Mouse (Mus musculus) intestine, embryonic 14.5 days (tissue): ENCODE measurements around the gene Hoxa9. TPM values are rescaled to one million over a fixed set of nuclear protein-coding genes. Genes with fewer than 3 reads are reported as not detected.

Experiments
- ATAC-seq: fragments of 200-750 bp; cut with Nextera tagmentation; replicated peaks from 2 replicates; pipeline ENCODE4 v1.8.0; 2017; ENCODE audit warnings: low read depth, moderate number of reproducible peaks, moderate TSS enrichment, moderate library complexity; ENCODE audit not compliant: low FRiP score, low TSS enrichment
- DNase-seq: peaks from one replicate; pipeline ENCODE4 v3.0.0-alpha.2; 2018; ENCODE audit warnings: low spot score
- H3K27ac ChIP-seq: fragments of 300-500 bp; sonication (generic); 2 replicates; pipeline ENCODE4 v1.5.1; 2014; ENCODE audit warnings: low read depth, mild to moderate bottlenecking, control low read depth
- H3K27me3 ChIP-seq: fragments of 300-500 bp; sonication (generic); replicated peaks from 2 replicates; pipeline ENCODE4 v1.6.1; 2014; ENCODE audit warnings: low read length, control low read depth; ENCODE audit not compliant: control insufficient read depth, insufficient read depth
- H3K36me3 ChIP-seq: fragments of 300-500 bp; sonication (generic); 2 replicates; pipeline ENCODE4 v1.6.1; 2014; ENCODE audit warnings: low read length, control low read depth; ENCODE audit not compliant: control insufficient read depth, insufficient read depth
- H3K4me1 ChIP-seq: fragments of 300-500 bp; sonication (generic); replicated peaks from 2 replicates; pipeline ENCODE4 v1.6.1; 2014; ENCODE audit warnings: low read length, control low read depth, mixed read lengths; ENCODE audit not compliant: control insufficient read depth, insufficient read depth
- H3K4me2 ChIP-seq: fragments of 300-500 bp; sonication (generic); 2 replicates; pipeline ENCODE4 v1.6.1; 2014; ENCODE audit warnings: low read length
- H3K4me3 ChIP-seq: fragments of 300-500 bp; sonication (generic); 2 replicates; pipeline ENCODE4 v1.5.1; 2014; ENCODE audit warnings: low read depth, low read length, control low read depth, mixed read lengths
- H3K9ac ChIP-seq: fragments of 300-500 bp; sonication (generic); 2 replicates; pipeline ENCODE4 v1.6.1; 2014; ENCODE audit warnings: mild to moderate bottlenecking, low read length
- H3K9me3 ChIP-seq: fragments of 300-500 bp; sonication (generic); 2 replicates; pipeline ENCODE4 v1.6.1; 2016; ENCODE audit warnings: low read length, control low read depth; ENCODE audit not compliant: control insufficient read depth
- WGBS: fragments of 180-500 bp; shearing (Covaris S2); extraction: QIAGEN DNeasy Blood & Tissue Kit; methylation state at CpG from one replicate; pipeline ENCODE4 v1.1.7; 2014; 5-methylcytosine and 5-hydroxymethylcytosine counted together
- polyA plus RNA-seq: library from polyadenylated mRNA; unstranded; fragments of >200 nt; fragmentation: Nextera tagmentation; extraction: Ambion mirVana; gene quantifications from 2 replicates; pipeline ENCODE4 v1.2.1, GENCODE M21; 2014

The Hoxa9 gene
- polyA plus RNA-seq, 1 experiment from 2014 or later: 4.2 TPM

DNA sequence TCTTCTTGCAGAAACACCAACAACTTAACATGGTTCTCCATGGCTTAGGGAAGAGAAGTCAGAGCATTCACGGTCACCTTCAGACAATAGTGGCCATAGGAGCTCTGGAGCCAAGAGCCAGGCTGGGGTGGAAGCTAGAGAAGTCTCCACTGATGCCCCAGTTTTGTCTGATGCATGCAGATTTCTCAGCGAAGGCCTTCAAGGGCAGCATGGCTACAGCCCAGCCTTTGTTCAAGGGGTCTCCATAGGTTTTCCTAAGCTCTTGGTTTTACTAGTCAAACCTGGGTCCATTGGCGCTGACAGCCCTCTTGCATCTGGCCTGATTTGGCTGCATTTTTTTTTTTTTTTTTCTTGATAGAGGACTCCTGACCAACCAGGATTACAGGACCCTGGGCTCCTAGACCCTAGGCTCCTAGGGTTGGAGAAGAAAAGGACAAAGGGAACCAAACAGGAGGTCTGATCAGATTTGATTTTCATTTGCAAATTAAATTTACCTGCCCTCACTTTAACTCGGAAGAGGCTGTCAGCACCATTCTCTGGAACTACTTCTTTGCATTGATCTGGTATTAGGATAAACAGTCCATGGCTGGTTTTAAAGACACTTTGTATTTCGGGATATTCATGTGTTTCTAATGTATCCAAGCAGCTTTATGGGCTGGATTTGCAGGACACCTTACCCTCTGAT is 33.4 kb upstream of the Hoxa9 start:
- ATAC-seq: no peak
- H3K9me3 ChIP-seq: no peaks in the 10 kb centered on the region
- H3K4me2 ChIP-seq: no peak overlapping the region
- H3K4me3 ChIP-seq: no peak overlapping the region
- DNase-seq: peak; percentile 63
- H3K9ac ChIP-seq: no peak overlapping the region
- H3K27me3 ChIP-seq: peaks cover 98% of the 10 kb centered on the region
- peaks cover 11% of the 10 kb centered on the region; the same call in 1 of the 2 replicates for H3K4me1 ChIP-seq
- H3K27ac ChIP-seq: no peak overlapping the region
- 4% methylated on average over 5 of the region's 5 CpGs for WGBS
- no peaks in the 10 kb centered on the region for H3K36me3 ChIP-seq

GRCm38 (mm10) chr6:52263321-52263585 is 32.4 kb upstream of the Hoxa9 start:
- H3K4me2 ChIP-seq: no peak overlapping the region
- no peak overlapping the region for H3K27ac ChIP-seq
- H3K36me3 ChIP-seq: no peaks in the 10 kb centered on the region
- H3K27me3 ChIP-seq: peaks cover 98% of the 10 kb centered on the region
- no peaks in the 10 kb centered on the region for H3K9me3 ChIP-seq
- no peak overlapping the region for H3K9ac ChIP-seq
- ATAC-seq (no peak), DNase-seq (no peak)
- H3K4me3 ChIP-seq: no peak overlapping the region
- 4% methylated on average over 6 of the region's 6 CpGs for WGBS
- H3K4me1 ChIP-seq: peaks cover 11% of the 10 kb centered on the region; the same call in 1 of the 2 replicates

DNA sequence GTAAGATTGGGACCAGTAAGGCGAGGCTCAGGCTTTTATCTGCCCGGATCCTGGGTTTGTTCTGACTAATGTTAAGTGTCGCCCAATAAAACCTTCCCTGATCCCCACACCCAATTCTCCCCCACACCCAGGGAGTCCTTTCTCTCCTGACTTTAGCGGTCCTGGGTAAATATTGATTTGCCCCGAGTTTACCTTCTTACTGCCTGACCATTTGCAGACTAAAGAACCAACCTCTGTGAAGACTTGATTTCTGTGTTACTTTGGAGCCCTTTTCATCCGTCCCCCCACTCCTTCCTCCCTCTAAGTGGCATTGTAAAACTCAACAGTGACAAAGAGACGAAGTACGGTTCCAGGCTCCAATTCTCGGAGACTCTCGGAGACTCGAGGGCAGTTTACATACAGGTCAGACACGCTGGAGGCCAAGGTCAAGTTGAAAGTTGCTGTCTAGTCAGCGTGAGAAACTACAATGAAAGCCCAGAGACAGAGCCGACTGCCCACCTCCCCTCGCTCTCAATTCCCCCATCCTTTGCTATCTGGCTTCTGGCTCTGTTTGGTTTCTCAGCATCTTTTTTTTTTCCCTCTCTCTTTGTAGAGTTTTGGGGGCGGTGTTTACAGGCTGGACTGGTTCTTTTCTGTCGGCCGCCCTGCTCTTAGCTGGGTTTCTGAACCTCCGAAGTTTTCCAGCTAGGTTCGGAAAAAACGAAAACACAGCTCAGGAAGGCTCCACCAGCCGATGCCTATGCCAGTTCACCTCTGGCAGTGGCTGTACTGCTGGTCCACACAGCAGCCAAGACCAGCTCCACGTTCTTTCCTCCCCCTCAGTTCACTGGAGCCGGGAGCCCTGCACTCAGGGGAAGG is 31.8 kb upstream of the Hoxa9 start:
- Histone ChIP-seq H3K4me3 (no peak overlapping the region), H3K27ac (no peak overlapping the region)
- DNase-seq: peak; percentile 82

GRCm38 (mm10) chr6:52261751-52262462 is 31.0 kb upstream of the Hoxa9 start:
- Histone ChIP-seq H3K4me1 (peaks cover 11% of the 10 kb centered on the region; the same call in 1 of the 2 replicates), H3K36me3 (no peaks in the 10 kb centered on the region), H3K4me3 (no peak overlapping the region), H3K4me2 (no peak overlapping the region), H3K27me3 (peaks cover 98% of the 10 kb centered on the region), H3K9ac (no peak overlapping the region), H3K9me3 (no peaks in the 10 kb centered on the region), H3K27ac (no peak overlapping the region)
- DNase-seq (peak; percentile 80), ATAC-seq (no peak)
- WGBS: 3% methylated on average over 9 of the region's 9 CpGs

More for the DNA sequence above, 31.8 kb upstream of the Hoxa9 start:
- Histone ChIP-seq H3K9ac (no peak overlapping the region), H3K9me3 (no peaks in the 10 kb centered on the region), H3K4me2 (no peak overlapping the region), H3K4me1 (peaks cover 11% of the 10 kb centered on the region; the same call in 1 of the 2 replicates), H3K36me3 (no peaks in the 10 kb centered on the region), H3K27me3 (peaks cover 98% of the 10 kb centered on the region)
- ATAC-seq: no peak
- 3% methylated on average over 24 of the region's 24 CpGs for WGBS

- peak within 1 kb of the TSS; percentile 30 for H3K9ac ChIP-seq
Measured at GRCm38 (mm10) chr6:52260654-52261575, 30.0 kb upstream of the Hoxa9 start, which contains the start of gene Hoxa13. TSS of gene Hoxa13 (minus strand) at chr6:52260880.

DNA sequence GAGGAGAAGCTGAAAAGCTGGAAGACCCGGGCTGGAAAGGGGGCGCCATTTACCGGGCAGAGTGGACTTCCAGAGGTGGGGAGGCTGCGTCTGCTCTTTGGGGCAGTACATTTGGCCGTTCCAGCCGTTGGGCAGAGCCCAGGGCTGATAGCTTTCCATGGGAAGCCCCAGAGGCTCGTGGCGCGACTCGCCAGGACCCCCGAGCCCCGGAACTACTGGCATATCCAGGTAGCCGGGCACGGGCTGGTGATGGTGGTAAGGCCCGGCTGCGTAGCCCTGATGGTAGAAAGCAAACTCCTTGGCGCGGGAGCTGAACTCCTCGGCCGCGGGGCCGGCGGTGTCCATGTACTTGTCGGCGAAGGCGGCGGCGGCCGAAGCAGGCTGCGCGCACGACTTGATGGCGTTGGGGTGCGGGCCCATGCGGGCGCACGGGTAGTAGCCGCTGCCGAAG is 28.9 kb upstream of the Hoxa9 start:
- Histone ChIP-seq H3K9ac (peak overlapping the region; percentile 30), H3K4me2 (peak overlapping the region; percentile 63), H3K36me3 (no peaks in the 10 kb centered on the region), H3K4me1 (peaks cover 11% of the 10 kb centered on the region; the same call in 1 of the 2 replicates), H3K27ac (no peak overlapping the region), H3K9me3 (no peaks in the 10 kb centered on the region), H3K4me3 (peak overlapping the region; percentile 38), H3K27me3 (peaks cover 98% of the 10 kb centered on the region)
- WGBS: under 1% methylated on average over 35 of the region's 39 CpGs
- DNase-seq: peak; percentile 77
- ATAC-seq: no peak

More at GRCm38 (mm10) chr6:52260654-52261575, 30.0 kb upstream of the Hoxa9 start, which contains the start of gene Hoxa13:
- ATAC-seq (peak; percentile 75), DNase-seq (peak; percentile 78)
- Histone ChIP-seq H3K27ac (no peak within 1 kb of the TSS), H3K4me2 (peak within 1 kb of the TSS; percentile 63), H3K4me3 (peak within 1 kb of the TSS; percentile 38), H3K9me3 (no peaks in the 10 kb centered on the region), H3K4me1 (peaks cover 11% of the 10 kb centered on the region; the same call in 1 of the 2 replicates), H3K27me3 (peaks cover 98% of the 10 kb centered on the region), H3K36me3 (no peaks in the 10 kb centered on the region)
- WGBS: 0% methylated on average over 49 of the region's 72 CpGs

GRCm38 (mm10) chr6:52259081-52259790 is 28.3 kb upstream of the Hoxa9 start:
- Histone ChIP-seq H3K27ac (no peak overlapping the region), H3K36me3 (no peaks in the 10 kb centered on the region), H3K27me3 (peaks cover 98% of the 10 kb centered on the region), H3K9ac (peak overlapping the region; percentile 30; the same call in 1 of the 2 replicates), H3K4me1 (peaks cover 11% of the 10 kb centered on the region; the same call in 1 of the 2 replicates), H3K4me3 (peak overlapping the region; percentile 38), H3K4me2 (peak overlapping the region; percentile 63), H3K9me3 (no peaks in the 10 kb centered on the region)
- 1% methylated on average over 25 of the region's 25 CpGs for WGBS
- ATAC-seq: no peak
- peak; percentile 81 for DNase-seq
